Mouse (Mus musculus) bone marrow macrophage, adult 2 months (primary cell): Measurements from ENCODE around the gene Cyp8b1.

Experiments used
- CTCF ChIP-seq: IDR thresholded peaks from 2 replicates; pipeline ENCODE4 v1.5.1; 2012; ENCODE audit warnings: low read depth, mild to moderate bottlenecking, low read length, moderate library complexity
- POLR2A ChIP-seq: IDR thresholded peaks from 2 replicates; pipeline ENCODE4 v1.6.1; 2012; ENCODE audit warnings: mild to moderate bottlenecking, low read depth, low read length, borderline replicate concordance

GRCm38 (mm10) chr9:121890441-121890941 lies 25.6 kb downstream of the Cyp8b1 start:
- TF ChIP-seq CTCF, result no peak
- TF ChIP-seq POLR2A, result no peak
